Mouse (Mus musculus): ENCODE results near the gene Pakap.

Gene Pakap

DNA sequence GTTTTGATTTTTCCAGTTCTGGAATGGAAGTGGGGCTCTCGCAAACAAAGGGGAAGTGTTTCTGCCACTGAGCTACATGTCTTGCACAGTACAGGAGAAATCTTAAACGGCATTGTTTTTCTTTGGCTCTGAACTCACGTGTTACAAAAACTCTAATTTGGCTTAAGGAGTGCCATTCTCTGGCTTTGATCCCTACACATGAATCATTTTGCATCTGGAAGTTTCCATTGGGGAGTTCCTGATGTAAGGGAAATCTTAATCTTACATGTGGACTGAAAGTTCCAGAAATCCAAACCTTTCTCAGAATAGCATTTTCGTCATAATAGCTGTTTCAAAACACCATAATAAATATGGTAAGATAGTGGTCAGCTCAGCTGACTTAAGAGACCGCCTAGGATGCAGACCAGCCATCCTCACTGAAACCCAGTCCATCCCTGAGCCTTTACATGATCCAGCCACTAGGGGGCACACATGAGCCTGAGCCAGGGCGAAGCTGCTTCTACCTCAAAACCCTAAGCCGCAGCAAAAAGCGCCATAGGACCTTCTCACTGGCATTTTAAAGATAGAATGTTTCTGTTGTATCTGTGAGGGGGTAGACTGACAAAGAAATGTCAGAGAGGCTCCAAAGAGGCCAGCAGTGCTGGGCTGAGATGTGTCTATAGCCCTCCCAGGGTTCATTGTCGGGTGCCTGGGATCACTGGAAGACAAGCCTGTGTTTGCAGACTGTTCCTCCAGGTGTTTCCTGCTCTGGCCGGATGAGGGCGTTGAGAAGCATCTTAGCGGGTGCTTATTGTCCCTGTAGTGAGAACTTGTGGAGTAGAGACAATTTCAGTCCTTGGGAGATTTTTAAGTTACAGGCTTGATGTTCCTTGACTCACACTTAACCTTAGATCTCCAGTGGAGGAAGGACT, 105.3 kb downstream of the Pakap start:
- peak; percentile 89 for DNase-seq (ENCODE audit: low read depth)

DNA sequence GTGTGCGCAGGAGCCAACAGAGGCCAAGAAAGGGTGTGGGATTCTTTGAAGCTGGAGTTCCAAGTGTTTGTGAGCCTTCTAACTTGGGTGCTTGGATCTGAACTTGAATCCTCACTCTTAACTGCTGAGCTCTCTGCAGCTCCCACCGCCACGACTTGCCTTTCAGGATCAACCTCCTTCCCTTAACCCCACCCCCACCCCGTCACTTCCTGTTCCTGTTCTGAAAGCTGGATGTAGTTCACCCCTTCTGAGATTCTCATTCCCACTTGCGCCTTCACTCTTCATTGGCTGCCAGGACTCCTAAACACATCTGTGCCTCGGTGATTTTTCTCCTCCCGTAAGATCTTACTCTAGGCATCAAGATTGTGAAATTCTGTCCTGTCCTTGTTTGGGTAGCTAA, 106.4 kb downstream of the Pakap start:
- no peak for DNase-seq (ENCODE audit: low read depth)

DNA sequence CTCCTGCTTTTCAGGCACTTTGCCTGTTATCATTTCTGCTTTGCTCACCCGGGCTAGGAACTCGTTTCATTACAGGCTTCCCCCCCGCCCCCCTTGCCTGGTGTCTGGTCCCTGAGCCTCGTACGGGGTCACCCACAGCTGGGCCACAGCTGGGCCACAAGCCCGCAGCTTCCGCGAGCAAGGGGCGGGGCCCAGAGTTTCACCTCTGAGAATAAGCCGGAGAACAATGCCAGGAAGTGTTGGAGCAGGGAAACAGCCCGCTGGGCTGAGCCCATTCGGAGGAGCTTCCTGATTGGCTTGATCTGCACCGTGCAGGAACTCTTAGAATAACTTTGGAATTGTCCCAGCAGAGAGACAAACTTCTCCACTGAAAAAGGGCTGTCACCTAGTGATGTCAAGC, 107.4 kb downstream of the Pakap start:
- DNase-seq (ENCODE audit: low read depth): peak; percentile 19

DNA sequence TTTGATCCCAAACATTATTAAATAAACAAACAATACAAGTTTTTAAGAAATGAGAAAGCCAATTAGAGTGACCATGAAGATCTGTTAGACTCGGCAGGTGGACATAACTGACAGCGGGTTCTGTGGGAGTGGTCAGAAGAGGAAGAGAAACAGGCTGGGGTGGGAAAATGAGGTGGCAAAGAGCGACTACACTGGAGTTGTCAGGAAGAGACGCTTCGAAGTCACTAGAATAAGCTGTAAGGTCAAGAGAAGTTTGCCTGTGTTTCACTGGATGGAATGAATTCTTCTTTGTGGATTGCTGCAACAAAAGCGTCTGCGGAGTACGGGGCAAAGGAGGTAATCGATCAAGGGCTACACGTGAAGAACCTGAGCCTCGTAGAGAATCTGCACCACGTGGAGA, 109.9 kb downstream of the Pakap start:
- DNase-seq (ENCODE audit: low read depth): no peak

DNA sequence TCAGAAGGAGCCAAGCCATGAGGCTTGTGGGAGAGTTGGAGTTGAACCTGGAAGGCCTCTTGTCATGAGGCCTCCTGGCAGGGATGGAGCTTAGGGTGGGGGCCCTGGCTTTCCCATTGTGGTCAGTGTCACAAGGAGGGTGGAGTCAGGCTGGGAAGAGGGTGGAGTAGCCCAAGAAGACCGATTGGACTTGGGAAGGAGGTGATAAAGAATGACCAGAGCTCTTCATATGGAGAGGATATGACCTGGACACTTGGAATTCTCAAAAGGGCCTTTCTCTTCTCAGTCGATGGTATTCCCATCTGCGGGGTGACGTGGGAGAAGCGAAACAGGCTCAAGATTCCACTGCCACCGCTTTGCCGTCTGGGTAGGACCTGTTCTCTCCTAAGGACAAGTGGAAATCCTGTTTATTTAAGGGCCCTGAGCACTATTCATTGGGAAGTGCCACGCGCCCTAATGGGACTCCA, 111.0 kb downstream of the Pakap start:
- DNase-seq (ENCODE audit: low read depth): no peak

DNA sequence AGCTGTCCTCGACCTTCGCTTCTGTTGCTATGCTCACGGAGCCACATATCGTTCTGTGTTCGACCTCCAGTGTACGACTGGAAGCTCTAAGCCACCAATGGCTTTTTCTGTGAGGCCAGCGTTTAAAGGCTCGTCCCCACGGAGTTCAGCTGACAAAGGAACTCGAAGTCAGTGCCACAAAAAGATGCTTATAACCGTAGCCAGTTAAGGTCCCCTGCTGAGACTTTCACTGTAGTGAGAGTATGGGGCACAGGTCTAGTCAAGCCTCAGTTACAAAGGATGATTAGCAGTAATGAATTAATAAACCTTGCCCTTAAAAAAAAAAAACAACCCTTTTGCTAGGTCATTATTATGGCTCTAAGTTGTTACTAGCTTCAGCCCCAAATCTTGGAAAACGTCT, 112.2 kb downstream of the Pakap start:
- DNase-seq (ENCODE audit: low read depth): no peak

DNA sequence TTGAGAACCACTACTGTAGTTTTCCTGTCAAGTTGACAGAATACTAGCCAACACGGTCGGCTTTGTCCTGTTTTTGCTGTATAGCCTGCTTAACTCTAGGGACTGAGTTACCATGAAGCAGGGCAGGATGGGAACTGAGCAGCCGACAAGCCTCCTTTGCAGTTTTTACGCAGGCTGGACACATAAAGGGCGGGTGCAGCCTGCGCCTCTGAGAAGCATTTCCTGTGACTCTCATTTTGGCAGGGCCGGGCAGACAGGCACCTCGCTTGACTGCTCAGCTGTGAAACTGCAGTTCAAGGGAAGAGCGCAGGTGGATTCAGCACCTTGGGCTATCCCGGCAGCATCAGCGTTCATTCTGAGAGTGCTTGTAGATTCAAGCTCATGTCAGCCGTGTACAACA, 113.5 kb downstream of the Pakap start:
- no peak for DNase-seq (ENCODE audit: low read depth)

DNA sequence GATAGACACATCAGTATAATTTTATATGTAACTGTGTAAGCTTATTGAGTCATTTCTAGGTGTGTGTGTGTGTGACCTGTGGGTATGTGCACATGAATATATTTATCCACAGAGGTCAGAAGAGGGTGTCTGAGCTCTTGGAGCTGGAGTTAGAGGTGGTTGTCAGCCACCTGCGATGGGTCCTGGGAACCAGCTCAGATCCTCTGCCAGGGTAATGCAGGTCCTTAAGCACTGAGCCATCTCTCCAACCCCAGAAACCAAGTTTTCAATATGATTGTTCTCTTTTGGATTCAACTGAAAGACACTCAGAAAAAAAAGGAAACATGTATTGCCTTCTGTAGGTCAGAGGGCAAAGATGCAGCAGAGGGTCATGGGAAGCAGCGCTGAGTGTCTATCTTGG, 114.4 kb downstream of the Pakap start:
- DNase-seq (ENCODE audit: low read depth): no peak

DNA sequence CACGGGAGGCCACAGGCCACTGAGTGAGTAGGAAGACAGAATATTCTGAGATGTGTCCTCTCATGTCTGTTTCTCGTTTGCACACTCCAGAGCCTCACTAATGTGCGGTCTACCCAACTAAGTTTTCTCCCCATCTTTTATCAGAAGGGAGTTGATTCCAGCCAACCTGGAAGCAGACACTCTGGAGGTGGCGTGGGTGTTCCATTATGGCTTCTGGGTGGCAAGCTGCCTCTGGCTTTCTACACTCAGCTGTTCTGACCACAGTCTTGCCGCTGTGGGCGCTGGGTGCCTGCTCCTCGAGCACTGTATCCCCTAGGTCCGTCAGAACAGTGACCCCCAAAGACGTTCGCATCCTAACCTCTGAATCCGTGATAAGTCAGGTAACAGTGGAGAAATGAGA, 115.0 kb downstream of the Pakap start:
- no peak for DNase-seq (ENCODE audit: low read depth)

DNA sequence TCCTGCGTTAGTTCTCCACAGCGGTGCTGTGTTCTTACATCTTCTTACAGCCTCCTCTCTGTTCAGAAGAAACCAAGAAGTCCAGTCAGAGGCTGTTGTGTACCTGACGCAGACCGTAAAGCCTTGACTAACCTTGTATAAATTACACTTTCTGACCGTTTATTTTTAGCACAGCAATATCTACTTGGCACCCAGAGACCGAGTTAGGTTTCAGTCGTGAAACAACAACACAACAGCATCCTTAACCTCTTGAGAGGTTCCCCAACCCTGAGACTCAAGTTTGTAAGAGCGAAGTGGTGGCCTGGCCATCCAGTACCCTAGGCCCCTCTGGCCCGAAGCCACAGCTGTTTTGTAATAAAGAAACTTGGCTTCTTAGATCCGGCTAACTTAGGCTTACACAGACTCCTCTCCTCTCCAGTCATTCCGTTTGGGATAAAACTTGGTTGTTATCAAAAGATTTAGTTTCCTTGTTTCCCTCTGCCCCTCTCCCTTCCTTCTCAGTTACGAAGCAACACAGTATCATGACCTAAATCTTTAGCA, 116.8 kb downstream of the Pakap start:
- DNase-seq (ENCODE audit: low read depth): no peak

DNA sequence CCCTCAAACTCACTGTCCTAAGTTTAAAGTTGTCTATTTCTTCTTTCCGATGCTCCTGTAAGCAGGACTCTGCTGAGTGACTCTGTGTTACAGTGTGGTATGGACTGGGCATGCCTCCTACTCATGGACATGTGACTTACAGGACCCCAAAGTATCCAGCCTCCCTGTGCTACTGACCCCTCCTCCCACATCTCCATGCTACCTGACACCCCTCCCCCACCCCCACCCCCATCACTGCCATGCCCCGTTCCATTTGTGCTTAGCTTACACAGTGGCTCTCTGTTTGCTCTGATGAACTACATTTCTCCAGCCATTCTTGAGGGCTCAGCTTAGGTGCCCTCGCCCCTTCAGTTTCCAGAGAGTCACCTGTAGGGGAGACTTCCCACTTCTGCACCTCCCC, 118.8 kb downstream of the Pakap start:
- no peak for DNase-seq (ENCODE audit: low read depth)

DNA sequence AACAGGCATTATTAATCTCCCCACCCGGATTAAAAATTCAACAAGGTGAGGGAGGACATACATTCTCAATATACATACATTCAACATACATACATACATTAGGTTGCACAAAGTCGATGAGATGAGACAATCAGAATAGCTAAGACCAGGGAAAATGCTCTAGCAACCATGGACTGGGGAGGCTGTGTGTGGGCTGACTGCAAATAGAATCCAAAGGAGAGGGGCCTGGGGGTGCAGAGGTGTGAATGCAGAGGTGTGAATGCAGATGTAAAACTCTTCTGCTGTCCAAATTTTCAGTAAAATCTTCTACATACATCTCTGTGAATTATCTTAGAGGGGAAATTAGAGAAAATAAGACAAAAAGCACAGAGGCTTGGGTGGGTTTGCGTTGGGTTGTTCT, 119.6 kb downstream of the Pakap start:
- DNase-seq (ENCODE audit: low read depth): no peak

DNA sequence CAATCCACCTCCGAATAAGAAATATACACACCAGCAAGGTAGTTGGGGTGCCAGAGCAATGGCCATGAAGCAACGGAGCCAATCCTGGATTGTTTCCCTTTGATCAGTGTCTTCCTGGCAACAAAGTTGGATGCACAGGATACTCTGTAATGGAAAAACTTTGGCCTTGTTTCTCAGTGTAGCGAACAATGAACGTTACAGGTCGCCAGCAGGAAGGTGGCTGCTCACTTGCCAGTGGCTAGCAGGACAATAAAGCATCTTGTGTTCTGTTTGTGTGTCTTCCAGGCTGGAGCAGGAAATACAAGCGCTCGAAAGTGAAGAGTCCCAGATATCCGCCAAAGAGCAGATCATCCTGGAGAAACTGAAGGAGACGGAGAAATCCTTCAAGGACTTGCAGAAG, 120.2 kb downstream of the Pakap start:
- no peak for DNase-seq (ENCODE audit: low read depth)

DNA sequence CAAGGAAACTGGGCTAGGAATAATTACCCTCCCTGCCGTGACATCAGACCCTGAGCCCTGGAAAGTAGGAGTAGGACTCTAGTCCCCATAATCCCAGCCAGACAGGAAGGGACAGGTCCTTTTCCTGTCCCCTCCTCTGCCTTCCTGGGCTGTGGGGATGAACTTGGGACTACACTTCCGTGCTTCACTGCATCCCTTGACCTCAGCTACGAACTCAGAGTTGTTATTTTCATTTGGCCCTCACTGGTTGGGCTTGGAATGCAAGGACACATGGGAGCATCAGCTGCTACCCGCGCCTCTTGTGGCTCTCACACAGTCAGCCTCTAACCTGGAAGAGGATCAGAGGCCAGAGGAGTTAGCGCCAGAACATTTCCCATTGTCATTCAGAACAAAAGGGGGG, 122.0 kb downstream of the Pakap start:
- no peak for DNase-seq (ENCODE audit: low read depth)

DNA sequence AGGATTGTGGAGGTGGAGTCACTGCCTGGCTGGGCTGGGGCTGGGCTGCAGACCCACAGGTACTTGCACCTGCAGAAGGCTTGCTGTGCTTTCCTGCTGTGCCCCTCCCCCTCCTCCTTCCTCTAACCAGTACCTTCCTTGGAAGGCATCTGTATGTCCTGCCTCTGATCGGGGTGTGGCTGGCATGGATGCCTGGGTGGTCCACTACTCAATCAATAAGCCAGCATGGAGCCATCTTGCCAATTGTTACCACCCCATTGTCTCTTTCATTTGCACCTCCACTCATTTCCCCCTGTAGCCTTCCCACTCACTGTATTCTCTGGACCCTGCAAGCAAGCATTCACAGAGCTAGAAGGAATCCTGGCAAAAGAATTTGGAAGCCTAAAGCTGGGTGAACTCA, 122.8 kb downstream of the Pakap start:
- DNase-seq (ENCODE audit: low read depth): no peak

DNA sequence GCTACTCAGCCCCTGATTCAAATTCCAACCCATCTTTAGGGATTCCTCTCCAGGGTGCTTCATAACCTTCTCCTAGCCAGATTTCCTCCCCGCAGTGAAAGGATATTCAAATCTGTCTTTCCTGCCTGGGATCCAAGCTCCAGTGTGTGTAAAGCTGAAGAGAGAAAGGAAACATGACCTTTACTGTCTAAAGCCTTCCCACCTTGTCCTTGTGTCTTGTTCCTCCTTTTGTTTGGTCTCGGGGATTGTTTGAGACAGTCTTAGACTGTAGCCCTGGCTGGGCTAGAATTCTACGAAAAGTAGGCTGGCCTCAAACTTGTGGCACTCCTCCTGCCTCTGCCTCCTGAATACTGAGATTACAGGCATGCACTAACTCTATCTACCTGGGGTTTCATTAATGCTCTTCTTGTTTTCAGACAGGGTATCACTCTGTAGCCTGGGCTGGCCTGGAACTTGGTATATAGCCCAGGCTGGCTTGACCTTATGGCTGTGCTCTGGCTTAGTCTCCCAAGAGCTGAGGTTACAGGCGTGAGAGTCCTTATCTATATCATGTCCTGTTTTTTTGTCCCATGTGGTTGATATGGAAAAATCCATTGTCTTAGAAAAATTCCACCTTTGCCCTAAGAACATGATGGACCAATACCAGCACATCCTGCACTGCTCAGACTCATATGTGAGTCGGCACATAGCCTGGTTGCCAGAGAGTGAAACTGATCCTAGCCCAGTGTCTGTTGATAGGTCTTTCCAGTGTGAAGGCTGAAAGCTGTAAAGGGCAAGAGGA, 126.6 kb downstream of the Pakap start:
- DNase-seq (ENCODE audit: low read depth): no peak

DNA sequence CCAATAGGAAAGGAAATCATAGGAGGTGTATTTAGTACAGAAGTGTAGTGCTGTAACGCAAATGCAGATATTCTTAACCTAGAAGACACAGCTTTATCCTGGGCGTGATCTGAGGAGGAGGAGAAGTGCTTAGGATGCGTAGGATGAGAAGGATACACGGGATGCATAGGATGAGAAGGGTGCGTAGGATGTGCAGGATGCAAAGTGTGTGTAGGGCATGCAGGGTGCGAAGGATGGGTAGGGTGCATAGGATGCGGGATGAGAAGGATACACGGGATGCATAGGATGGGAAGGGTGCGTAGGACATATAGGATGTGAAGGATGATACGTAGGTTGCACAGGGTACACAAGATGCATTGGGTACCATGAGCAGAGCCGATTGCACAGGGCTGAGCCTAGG, 129.0 kb downstream of the Pakap start:
- DNase-seq (ENCODE audit: low read depth): no peak

DNA sequence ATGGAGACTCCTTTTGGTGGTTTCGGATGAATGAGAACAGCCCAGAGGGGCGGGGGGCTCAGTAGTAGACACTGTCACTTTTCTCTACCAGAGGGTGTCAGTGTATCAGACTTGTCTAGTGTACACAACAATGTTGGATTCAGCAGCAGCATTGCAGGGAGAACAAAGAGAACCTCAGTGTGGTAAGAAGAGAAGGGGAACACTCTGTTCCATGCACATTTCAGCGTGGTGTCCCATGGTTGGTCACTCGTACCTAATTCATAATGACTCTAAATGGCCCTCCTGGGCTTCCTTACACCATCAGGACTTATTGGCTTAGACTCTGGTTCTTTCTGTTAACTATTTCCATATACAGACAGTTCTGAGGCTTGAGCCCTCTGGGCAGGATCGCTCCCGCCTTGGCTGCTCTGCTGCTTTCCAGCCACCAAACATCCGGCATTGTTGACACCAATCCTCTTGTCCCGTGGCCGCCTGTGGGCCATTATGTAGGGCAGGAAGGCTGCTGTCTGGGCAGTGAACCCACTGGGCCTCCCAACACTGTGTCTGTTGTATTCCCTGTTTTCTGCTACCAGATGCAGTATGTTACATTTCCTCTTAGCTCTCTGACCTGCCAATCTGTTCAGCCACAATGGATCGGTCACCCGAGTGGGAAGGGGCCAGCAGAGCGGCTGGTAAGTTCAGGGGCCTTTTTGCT, 130.1 kb downstream of the Pakap start:
- DNase-seq (ENCODE audit: low read depth): no peak

DNA sequence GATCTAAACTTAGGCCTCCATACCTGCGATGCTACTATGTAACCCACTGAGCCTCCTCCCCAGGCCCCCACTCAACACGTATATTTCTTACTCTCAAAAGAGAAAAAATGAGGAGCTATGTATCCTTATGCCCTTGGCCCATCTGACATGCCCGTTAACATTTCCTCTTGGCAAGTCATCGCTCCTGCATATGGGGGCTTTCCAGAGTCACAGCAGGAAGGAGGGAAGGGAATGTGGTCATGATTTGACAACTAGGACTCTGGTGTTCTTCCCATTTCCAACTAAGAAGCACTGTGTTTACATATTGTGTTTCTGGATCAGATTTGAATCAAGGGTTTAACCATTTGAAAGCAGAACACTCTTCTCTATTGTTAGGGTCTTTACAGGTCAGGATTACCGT, 133.6 kb downstream of the Pakap start:
- no peak for DNase-seq (ENCODE audit: low read depth)

DNA sequence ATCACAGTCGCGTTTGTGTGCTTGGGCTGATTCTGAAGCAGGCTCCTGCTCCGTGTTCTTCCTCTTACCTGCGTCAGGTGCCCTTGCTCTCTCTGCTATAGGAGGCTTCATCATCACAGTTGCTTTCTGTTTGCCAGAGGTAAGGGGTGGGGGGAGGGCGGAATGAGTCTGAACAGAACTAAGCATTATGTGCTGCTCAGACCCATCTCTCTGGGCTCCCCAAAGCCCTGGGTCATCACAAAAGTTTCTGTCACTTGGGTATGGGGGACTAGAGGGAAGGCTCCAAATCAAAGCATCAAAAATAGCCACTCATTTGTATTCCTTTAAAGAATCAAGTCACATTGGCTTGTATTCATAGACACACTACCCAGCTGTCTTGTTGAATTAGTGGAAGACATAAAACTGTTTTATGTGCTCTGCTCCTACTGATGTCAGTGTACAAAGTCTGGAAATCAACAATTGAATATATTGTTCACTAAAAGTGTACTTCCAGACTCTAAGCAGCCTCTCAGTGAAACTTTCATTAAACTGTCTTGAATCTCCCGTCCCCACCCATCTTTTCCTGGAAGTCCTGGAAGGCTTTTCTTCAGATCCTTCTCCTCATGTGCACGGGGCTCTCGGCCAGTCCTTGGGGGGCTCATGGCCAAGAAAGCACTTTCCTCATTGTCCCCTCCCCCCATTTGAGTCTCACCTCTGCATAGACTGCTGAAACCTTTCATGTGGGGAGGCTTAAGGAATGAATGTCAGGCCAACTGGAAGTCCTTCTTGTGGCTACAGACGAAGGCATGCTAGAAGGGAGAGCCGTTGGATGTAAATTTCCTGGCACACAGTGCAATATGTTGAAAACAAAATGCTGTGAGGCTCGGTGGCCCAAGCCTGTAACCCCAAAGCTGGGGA, 135.8 kb downstream of the Pakap start:
- DNase-seq (ENCODE audit: low read depth): no peak

DNA sequence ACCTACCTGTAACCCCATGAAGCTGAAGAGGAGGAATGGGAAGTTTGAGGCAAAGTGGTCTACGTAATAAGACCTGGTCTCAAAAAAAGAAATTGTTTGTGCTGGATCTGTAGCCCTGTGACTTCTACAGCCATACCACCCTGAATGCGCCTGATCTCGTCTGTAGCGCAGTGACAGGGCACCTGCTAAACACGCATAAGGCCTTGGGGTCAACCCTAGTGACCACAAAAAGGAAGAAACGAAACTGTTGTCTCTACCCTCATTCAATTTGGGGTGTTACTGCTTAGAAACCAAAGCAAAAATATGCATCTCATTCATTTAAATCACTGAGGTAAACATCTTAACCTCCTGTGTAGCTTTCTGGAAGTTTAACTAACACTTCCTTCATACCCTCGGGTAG, 136.6 kb downstream of the Pakap start:
- no peak for DNase-seq (ENCODE audit: low read depth)

Measured in induced T-regulatory cell, adult 2 months (primary cell).